Mouse (Mus musculus): ENCODE measurements at regions not wholly inside any gene's neighbourhood (a gene's known extent, or its start where the extent isn't known, plus 50 kb on each side); places are given as distances from the start of the nearest gene placed in this dataset.

GRCm38 (mm10) chr11:34153749-34154525 is 54.0 kb downstream of the Foxi1 start:
- DNase-seq (ENCODE audit: low read depth, low spot score), result no peak

GRCm38 (mm10) chr11:34149370-34149976 is 51.1 kb upstream of the 4930469K13Rik start:
- DNase-seq (ENCODE audit: low read depth, low spot score), result peak; percentile 71

Measured in retina, postnatal 7 days (tissue).